Mouse (Mus musculus) thymus, postnatal 36 days (tissue): ENCODE measurements around the gene Unc13c.

ENCODE experiments used
- DNase-seq, 2 experiments: peaks; one replicate each; pipeline ENCODE4 v3.0.0; 2022; ENCODE audit warnings: mixed read lengths in 2 of 2

Unc13c gene

DNA sequence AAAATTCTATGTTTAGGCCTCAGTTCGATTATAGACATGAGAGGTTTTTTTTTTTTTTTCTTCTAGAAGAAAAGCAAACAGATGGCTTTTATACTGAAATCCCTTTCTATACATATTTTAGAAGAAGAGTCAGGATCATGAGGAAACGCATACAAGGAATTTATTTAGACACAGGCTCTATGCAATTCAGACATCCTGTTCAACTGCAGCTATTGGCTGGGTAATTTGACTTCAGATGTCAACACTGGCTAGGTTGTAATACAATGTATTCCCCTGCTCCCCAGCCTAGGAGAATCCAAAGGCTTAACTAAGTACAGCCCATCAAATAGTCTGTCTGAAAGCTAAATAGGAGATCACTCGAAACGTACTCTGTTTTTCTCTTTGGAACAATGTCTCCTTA lies 355.9 kb downstream of the Unc13c start:
- no peak for DNase-seq

GRCm38 (mm10) chr9:73603921-73604320 lies 364.8 kb downstream of the Unc13c start:
- no peak for DNase-seq

- DNase-seq = no peak
These were observed 403.2 kb downstream of the Unc13c start for GRCm38 (mm10) chr9:73565558-73565957.

- no peak for DNase-seq
These were observed 408.7 kb downstream of the Unc13c start for GRCm38 (mm10) chr9:73560037-73560436.

DNA sequence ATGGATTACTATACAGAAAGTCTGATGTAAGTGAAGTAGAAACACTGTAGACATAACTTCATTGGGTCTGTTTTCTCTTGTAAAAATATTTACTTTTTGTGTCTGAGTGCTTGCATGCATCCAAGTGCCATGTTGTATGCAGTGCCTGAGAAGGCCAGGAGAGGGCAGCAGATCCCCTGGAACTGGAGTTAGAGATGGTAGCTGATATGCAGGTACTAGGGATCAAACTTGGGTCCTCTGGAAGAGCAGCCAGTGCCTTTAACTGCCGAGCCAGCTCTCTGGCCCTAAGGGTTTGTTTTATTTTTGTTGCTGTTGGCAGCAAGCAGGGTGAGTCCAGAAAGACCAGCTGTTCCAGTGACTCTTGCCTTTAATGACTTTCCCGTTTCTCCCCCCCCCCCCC lies 411.0 kb downstream of the Unc13c start:
- peak; percentile 20 to 36 for DNase-seq

GRCm38 (mm10) chr9:73555354-73555753 lies 413.4 kb downstream of the Unc13c start:
- DNase-seq = no peak

DNA sequence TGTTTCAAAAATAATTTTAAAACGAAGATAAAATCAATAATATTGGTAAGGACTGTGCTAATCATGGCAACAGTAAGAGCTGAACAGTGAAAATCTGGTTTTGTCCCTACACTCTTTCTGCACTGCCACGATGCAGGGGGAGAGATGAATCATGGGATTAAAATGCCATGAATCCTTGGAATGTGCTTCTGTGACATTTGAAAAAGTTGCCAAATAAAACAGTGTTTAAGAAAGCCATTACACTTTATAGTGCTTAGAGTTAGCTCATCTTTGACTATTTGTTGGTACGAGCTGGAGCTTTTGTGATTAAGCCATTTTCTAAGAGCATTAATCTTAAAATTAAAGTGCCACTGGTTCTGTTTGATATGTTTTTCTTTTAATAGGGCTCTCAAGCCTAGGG lies 496.2 kb downstream of the Unc13c start:
- DNase-seq = no peak

DNA sequence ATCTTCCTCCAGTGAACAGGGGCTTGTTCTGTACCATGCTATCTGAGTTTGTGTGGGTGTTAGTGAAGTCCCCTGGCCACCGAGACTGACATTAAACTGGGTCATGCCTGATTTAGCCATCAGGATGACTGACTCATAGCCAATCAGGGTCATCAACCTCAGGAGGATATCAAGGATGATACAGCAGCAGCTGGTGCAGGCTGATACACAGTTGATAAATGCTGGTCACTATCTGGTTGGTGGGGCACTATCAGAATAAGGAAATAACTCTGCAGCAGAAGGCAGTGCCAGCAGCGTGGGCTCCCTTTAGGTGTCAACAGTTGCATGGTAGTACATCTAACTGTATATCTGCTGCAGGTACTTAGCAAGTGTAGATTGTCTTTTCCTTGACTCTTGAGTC lies 506.7 kb downstream of the Unc13c start:
- no peak for DNase-seq

DNA sequence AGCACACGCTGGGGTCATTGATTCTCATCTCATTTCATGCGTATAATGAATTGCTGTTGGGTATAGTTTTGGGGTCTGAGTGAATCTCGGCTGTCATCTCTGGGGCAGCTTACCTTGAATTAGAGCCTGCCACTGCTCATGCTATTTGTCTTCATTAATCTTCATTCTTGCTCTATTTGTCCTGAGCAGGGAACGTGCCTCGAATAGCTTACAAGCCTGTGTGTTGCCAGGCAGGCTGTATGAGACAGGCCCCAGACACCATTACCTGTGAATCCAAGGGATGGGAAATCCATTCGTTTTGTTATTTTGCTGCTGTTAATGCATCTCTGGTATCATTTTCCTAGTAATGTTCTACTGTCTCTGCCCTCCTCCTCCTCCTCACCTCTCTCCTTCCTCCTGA lies 518.8 kb downstream of the Unc13c start:
- DNase-seq = no peak

DNA sequence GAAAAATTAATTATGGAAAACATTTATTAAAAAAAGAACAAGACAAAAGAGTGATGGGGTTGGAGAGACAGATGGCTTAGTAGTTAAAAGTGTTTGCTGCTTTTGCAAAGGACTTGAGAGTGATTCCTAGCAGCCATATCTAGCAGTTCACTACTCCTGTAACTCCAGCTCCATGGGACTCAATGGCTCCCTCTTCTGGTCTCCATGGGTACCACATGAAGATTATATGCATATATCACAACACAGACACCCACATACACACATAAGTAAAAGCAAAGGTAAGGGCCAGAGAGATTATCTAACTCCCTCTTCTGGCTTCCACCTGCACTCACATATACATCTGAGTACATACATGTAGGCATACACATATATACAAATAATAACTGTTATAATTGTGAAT lies 519.5 kb downstream of the Unc13c start:
- DNase-seq = no peak

DNA sequence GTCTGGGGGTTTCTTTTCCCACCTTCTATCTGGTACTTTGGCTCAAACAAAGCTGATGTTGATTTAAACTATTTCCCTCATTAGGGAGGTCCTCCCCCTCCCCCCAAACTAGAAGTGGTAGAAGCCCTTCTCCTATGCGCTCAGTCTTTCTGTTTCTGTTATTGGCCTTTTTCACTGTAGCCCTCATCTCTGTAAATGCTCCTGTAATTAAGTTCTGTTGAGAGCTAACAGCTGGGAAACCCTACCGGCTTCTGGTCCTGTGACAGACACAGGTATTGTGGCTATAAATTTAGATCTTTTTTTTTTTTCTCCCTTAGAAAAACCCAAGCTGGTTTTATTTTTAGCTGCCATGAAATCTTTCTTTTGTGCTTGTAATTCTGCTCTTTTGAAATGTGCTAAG lies 536.8 kb downstream of the Unc13c start:
- DNase-seq = no peak
